Mouse (Mus musculus): Measurements from ENCODE around the gene Pax9. TPM values are rescaled to one million over a fixed set of nuclear protein-coding genes. Genes with fewer than 3 reads are reported as not detected.
A peak's percentile ranks its signal among the peaks of the same experiment; 100 is the strongest.

Pax9 gene
- polyA plus RNA-seq (2015; fragmentation: Nextera tagmentation; extraction: Ambion mirVana): 0.26 and 2.4 TPM in 2 replicates

DNA sequence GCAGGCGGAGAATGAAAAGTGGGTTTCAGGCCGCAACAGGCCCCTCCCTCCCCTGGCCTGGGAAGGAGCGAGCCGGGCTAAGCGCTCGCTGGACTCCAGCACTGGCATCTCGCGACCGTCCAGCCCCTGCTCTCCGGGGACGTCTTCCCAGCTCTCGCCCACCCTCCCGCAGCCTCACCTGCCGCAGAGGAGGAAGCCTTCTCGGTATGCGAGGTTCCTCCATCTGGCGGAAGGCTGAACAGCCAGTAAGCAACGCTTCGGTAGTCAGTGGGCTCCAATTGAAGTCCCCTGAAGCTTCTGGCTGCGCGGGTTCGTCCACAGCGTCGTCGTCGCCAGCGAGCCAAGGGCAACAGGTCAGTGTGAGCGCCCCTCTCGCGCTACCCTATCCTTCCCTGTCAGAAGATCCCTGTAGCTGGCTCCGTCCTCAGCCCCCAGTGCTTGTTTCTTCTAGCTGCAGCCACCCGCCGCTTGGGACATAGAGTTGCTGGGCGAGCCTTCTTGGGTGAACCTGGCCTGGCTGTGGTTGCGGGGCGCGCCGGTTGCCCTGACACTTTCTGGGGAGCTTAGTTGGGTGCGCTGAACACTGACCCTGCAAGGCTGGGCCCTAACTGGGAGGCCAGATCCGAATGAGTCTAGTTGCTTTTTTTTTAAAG, at the start of gene Pax9:
Gene Pax9, plus strand, starts transcription at position 341 of the 653 bp plus-strand sequence.
- H3K4me2 ChIP-seq: peak within 1 kb of the TSS; percentile 52
- H3K27ac ChIP-seq: no peak within 1 kb of the TSS
- WGBS: under 1% methylated on average over 40 of the region's 40 CpGs
- H3K9me3 ChIP-seq (replicated peaks): no peaks in the 10 kb centered on the region
- H3K4me1 ChIP-seq (replicated peaks): peaks cover 40% of the 10 kb centered on the region
- no peak for ATAC-seq (replicated peaks; ENCODE audit: insufficient number of reproducible peaks, insufficient read depth, low FRiP score, low read depth)
- H3K36me3 ChIP-seq: no peaks in the 10 kb centered on the region
- peaks cover 98% of the 10 kb centered on the region for H3K27me3 ChIP-seq
- peak within 1 kb of the TSS; percentile 36 for H3K4me3 ChIP-seq
- H3K9ac ChIP-seq: no peak within 1 kb of the TSS

DNA sequence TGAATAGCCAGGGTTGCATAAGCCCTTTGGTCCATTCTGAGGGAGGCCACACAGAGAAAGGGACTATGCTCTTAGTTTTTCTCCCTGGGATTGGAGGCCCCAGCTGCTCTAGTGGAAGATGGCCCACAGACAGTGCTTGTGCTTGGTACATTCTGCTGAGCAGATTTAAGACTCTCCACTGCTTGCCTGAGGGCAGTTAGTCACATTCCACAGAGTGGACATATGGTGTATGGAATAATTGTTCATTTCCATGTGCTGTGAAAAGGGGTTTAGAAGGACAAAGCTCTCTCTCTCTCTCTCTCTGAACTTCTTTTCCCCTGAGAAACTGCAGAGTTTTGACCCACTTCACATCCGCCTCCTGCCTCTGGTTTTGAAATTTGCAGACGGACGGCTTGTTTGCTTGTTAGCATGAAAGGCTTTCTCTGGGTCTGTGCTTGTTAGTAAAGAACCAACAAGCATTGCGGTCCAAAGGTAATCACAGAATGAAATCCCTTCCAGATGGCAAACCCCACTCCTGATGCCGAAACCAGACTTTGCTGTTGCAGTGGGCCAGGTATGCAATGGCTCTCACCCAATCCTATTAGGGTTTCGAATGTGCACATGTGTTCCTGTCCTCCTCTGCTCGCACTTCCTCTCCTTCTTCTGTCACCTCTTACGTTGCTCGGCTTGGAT, 22.0 kb upstream of the Pax9 start:
- no peak overlapping the region for H3K4me3 ChIP-seq
- H3K27ac ChIP-seq: no peak overlapping the region
- no peak overlapping the region for H3K9ac ChIP-seq
- WGBS: 78% methylated on average over 9 of the region's 9 CpGs
- no peaks in the 10 kb centered on the region for H3K9me3 ChIP-seq (replicated peaks)
- H3K36me3 ChIP-seq: no peaks in the 10 kb centered on the region
- no peak for ATAC-seq (replicated peaks; ENCODE audit: insufficient number of reproducible peaks, insufficient read depth, low FRiP score, low read depth)
- H3K27me3 ChIP-seq: no peaks in the 10 kb centered on the region
- no peak overlapping the region for H3K4me2 ChIP-seq
- H3K4me1 ChIP-seq (replicated peaks): no peaks in the 10 kb centered on the region

DNA sequence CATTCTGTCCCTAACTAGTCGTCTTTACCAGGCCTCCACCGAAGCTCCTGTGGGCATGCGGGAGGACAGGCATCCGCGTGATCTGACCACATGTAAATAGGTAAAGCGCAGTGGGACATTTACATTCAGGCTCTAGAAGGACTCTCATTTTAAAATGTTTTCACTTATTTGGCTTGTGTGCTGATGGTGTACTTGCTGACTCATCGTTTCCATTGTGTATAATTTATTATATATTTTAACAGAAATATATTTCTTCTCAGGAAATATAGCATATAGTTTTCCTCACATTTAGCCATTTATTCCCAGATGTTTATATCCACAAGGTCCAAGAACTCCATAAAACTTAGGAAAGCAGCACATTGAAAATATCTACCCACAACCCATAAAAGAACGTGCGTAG, 20.8 kb upstream of the Pax9 start:
- H3K4me3 ChIP-seq: no peak overlapping the region
- no peak for ATAC-seq (replicated peaks; ENCODE audit: insufficient number of reproducible peaks, insufficient read depth, low FRiP score, low read depth)
- WGBS: 92% methylated on average over 9 of the region's 9 CpGs
- no peaks in the 10 kb centered on the region for H3K9me3 ChIP-seq (replicated peaks)
- no peaks in the 10 kb centered on the region for H3K4me1 ChIP-seq (replicated peaks)
- H3K36me3 ChIP-seq: no peaks in the 10 kb centered on the region
- no peak overlapping the region for H3K27ac ChIP-seq
- no peaks in the 10 kb centered on the region for H3K27me3 ChIP-seq
- no peak overlapping the region for H3K9ac ChIP-seq
- no peak overlapping the region for H3K4me2 ChIP-seq

DNA sequence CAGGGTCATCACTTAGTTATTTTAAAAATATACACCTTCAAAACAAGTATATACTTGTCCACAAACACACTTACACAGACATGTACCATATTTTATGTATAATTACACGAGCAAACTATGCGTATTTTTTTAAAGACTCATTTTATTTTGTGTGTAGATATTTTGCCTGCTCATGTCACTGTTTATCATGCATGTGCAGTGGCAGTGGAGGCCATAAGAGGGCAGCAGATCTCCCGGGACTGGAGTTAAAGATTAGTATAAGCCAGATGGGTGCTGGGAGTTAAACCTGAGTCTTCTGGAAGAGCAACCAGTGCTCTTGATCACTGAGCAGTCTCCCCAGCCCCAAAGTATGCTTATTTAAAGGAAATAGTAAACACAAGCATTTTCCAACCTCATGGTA, 16.8 kb upstream of the Pax9 start:
- Histone ChIP-seq H3K4me2 (no peak overlapping the region), H3K27ac (no peak overlapping the region), H3K36me3 (no peaks in the 10 kb centered on the region), H3K4me3 (no peak overlapping the region), H3K9me3 (replicated peaks) (no peaks in the 10 kb centered on the region), H3K4me1 (replicated peaks) (no peaks in the 10 kb centered on the region), H3K9ac (no peak overlapping the region), H3K27me3 (peaks cover 17% of the 10 kb centered on the region)
- no peak for ATAC-seq (replicated peaks; ENCODE audit: insufficient number of reproducible peaks, insufficient read depth, low FRiP score, low read depth)
- 27% methylated on average over 3 of the region's 3 CpGs for WGBS

DNA sequence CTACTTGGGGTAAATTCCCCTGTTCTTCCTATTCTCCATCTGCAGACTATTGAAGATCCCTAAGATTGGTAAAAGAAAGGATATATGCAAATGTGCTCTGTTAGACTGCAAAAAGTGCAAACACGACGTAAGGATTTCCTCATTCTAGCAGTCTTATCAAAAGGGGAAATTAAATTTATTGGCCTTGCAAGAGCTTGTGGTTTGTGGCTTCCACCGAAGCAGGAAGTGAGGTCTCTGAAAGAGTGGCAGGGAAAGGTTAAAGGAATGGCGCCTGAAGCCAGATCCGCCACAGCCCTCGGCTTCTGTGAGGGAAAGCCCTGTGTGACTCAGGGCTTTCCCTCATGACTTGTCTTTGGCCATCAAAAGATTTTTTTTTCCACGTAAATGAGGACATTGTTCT, 13.9 kb upstream of the Pax9 start:
- H3K4me2 ChIP-seq: no peak overlapping the region
- H3K27me3 ChIP-seq: peaks cover 46% of the 10 kb centered on the region
- no peak overlapping the region for H3K27ac ChIP-seq
- 50% methylated on average over 7 of the region's 7 CpGs for WGBS
- H3K9me3 ChIP-seq (replicated peaks): no peaks in the 10 kb centered on the region
- no peaks in the 10 kb centered on the region for H3K36me3 ChIP-seq
- no peak overlapping the region for H3K4me3 ChIP-seq
- no peak overlapping the region for H3K9ac ChIP-seq
- H3K4me1 ChIP-seq (replicated peaks): peaks cover 7% of the 10 kb centered on the region
- no peak for ATAC-seq (replicated peaks; ENCODE audit: insufficient number of reproducible peaks, insufficient read depth, low FRiP score, low read depth)

DNA sequence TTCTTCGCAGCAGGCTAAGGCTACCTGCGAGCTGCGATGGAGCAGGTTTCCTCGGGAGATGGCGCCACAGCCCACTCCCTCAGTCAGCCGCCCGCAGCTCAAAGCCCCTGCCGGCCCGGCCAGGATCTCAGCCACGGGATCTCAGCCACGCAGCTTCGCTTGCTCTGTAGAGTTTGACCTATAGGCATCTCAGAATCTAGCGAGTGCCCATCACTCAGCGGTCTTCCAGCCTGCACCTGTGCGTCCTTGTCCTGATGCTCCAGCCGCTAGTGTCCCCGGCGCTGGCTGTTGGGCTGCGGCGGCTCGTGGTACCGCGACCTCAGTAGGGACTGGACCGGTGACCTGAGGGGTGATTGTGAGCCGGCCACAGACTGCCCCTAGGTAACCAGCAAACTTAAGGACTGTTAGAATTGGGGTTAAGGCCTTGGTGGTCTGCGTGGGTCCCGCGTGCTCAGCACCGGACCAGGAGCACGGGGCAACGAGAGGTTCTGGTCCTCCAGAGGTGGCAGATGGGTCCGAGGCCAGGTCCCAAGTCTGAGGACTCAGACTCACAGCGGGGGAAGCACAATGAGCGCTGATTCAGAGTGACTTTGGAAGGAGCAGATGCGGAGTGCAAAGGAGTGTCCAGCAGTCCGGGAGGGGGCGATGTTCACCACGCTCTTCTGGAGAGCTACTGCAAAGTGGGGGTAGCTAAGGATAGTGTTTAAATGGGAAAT, 10.3 kb upstream of the Pax9 start:
- Histone ChIP-seq H3K27me3 (peaks cover 82% of the 10 kb centered on the region), H3K4me1 (replicated peaks) (peaks cover 7% of the 10 kb centered on the region), H3K9me3 (replicated peaks) (no peaks in the 10 kb centered on the region), H3K9ac (no peak overlapping the region), H3K27ac (no peak overlapping the region), H3K36me3 (no peaks in the 10 kb centered on the region), H3K4me3 (peak overlapping the region; percentile 38), H3K4me2 (peak overlapping the region; percentile 67)
- WGBS: 1% methylated on average over 38 of the region's 38 CpGs
- ATAC-seq (replicated peaks; ENCODE audit: insufficient number of reproducible peaks, insufficient read depth, low FRiP score, low read depth): no peak; the same call in none of the 2 replicates

DNA sequence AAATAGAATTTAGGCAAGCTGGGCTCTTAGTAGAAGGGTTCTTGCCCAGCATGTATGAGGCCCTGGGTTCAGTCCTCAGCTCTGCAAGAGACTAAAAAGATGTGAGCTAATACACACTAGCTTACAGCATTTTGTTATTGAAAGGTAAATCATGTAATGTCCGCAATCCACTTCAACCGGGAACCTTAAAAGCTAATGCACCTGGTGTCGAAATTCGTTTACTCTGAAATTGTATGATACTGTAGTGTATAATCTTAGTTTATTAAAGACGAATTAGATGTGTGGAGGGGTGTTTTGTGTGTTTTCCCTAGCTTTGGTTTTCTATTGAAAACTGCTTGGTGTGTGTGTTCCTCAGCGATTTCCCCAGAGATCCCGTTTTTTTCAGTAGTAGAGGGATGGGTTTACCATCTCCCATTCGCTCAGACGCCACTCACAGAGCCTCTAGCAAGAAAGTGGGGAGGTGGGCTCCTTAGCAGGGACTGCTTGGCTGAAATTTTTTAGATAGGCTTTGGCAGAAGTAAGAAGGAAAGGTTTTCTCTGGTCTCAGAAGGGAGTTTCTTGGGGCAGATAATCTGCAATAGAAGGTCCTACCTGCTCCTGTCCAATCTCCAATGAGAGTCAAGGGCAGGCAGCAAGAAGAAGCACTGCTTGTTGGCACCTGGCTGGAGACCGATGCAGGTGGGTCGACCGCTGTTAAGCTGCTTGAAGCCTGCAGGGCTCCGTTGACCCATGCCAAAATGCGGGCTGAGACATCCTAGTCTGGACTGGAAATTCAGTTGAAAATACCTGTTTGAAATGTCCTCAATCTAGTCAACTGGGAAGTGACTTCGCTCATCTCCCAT, 3.7 kb upstream of the Pax9 start:
- H3K4me3 ChIP-seq: no peak overlapping the region
- no peaks in the 10 kb centered on the region for H3K36me3 ChIP-seq
- H3K27ac ChIP-seq: no peak overlapping the region
- no peak overlapping the region for H3K4me2 ChIP-seq
- peaks cover 21% of the 10 kb centered on the region for H3K4me1 ChIP-seq (replicated peaks)
- no peak for ATAC-seq (replicated peaks; ENCODE audit: insufficient number of reproducible peaks, insufficient read depth, low FRiP score, low read depth)
- H3K9me3 ChIP-seq (replicated peaks): no peaks in the 10 kb centered on the region
- H3K9ac ChIP-seq: no peak overlapping the region
- 6% methylated on average over 15 of the region's 15 CpGs for WGBS
- H3K27me3 ChIP-seq: peaks cover 97% of the 10 kb centered on the region

DNA sequence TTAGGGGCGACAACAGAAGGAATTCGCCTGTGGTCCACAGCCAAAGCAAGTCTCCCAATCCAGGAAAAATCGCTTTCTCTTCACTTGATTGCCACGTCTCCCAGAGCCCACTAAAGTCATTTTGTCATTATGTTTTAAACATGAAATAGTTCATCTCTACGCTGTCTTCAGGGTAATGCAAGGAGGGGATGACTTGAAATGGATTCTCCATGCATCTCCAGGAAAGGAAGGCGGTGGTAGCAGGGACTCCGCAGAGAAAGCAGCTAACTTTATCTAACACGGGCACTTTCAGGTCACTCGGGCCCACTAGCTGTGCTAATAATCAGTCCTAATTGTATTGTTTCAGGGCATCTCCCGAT, 3.1 kb upstream of the Pax9 start:
- no peak for ATAC-seq (replicated peaks; ENCODE audit: insufficient number of reproducible peaks, insufficient read depth, low FRiP score, low read depth)
- Histone ChIP-seq H3K27ac (no peak overlapping the region), H3K27me3 (peaks cover 97% of the 10 kb centered on the region), H3K4me3 (no peak overlapping the region), H3K36me3 (no peaks in the 10 kb centered on the region), H3K9me3 (replicated peaks) (no peaks in the 10 kb centered on the region), H3K4me1 (replicated peaks) (peaks cover 21% of the 10 kb centered on the region), H3K4me2 (no peak overlapping the region), H3K9ac (no peak overlapping the region)
- WGBS: 7% methylated on average over 10 of the region's 10 CpGs

DNA sequence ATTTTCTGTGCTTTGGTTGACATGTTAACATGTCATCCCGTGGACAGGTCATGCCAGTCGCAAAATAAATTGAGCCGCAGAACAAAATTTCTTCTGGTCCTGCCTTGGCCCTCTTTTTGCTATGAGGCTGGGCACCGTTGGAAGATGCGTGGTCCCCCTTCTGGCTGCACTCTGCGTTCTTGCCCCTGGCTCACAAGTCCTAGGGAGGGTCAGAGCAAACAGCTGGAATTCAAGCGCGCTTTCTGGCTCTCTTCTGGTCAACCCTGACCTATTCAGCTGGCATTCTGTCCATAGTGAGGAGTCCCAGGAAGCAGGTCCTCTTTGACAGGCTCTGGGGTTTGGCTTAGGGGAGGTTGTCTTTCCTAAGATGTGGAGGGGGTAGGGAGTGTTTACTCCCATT, 2.6 kb upstream of the Pax9 start:
- ATAC-seq (replicated peaks; ENCODE audit: insufficient number of reproducible peaks, insufficient read depth, low FRiP score, low read depth): no peak
- H3K27me3 ChIP-seq: peaks cover 97% of the 10 kb centered on the region
- H3K36me3 ChIP-seq: no peaks in the 10 kb centered on the region
- H3K4me1 ChIP-seq (replicated peaks): peaks cover 21% of the 10 kb centered on the region
- no peak overlapping the region for H3K9ac ChIP-seq
- no peak overlapping the region for H3K4me2 ChIP-seq
- H3K4me3 ChIP-seq: no peak overlapping the region
- WGBS: 8% methylated on average over 8 of the region's 8 CpGs
- H3K27ac ChIP-seq: no peak overlapping the region
- H3K9me3 ChIP-seq (replicated peaks): no peaks in the 10 kb centered on the region

DNA sequence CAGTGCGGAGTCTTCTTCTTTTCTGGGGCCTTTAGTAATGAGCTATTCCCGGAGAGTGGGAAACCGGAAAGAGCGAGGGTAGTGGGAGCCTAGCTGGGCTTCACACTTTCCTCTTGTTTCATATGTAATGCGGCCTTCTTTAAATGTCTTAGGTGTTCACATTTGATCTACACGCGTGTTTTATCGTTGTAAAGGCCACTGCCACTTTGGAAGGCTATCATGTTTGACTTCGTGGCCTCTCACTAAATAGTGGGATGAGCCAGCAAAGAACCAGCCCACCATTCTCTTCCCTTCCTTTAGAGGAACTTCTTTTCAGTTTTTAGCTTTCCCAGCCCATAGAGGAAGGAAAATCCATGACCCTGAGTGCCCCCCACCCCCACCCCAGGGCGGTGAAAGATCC, 2.2 kb upstream of the Pax9 start:
- Histone ChIP-seq H3K4me2 (no peak overlapping the region), H3K9me3 (replicated peaks) (no peaks in the 10 kb centered on the region), H3K27me3 (peaks cover 97% of the 10 kb centered on the region), H3K27ac (no peak overlapping the region), H3K36me3 (no peaks in the 10 kb centered on the region), H3K4me1 (replicated peaks) (peaks cover 21% of the 10 kb centered on the region), H3K9ac (no peak overlapping the region), H3K4me3 (no peak overlapping the region)
- no peak for ATAC-seq (replicated peaks; ENCODE audit: insufficient number of reproducible peaks, insufficient read depth, low FRiP score, low read depth)
- 2% methylated on average over 10 of the region's 10 CpGs for WGBS

DNA sequence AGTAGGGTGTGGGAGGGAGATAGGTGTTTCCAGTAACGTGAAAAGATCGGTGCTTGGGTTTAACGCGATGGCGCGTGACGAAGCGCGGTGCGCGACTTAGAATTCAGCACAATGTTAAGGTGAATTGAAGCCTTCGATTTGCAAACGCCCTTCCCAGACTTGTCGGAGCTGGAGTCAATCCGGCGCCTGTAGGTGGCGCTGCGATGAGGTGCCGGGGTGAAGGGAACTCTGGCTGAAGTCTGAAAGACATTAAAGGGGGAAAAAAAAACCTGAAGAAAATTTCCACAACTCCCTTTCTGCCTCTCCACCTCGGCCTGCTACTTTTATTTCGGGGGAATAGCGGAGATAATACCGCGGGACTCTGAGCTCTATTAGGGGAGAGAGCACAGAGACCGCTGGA, 1.8 kb upstream of the Pax9 start:
- no peaks in the 10 kb centered on the region for H3K9me3 ChIP-seq (replicated peaks)

More for the DNA sequence above, 1.8 kb upstream of the Pax9 start:
- Histone ChIP-seq H3K27me3 (peaks cover 98% of the 10 kb centered on the region), H3K4me2 (0 out of 2 replicates have a peak overlapping the region, but pooled peaks have one; percentile 2), H3K36me3 (no peaks in the 10 kb centered on the region), H3K9ac (no peak overlapping the region), H3K4me1 (replicated peaks) (peaks cover 22% of the 10 kb centered on the region), H3K27ac (no peak overlapping the region), H3K4me3 (no peak overlapping the region)
- WGBS: under 1% methylated on average over 25 of the region's 25 CpGs
- no peak for ATAC-seq (replicated peaks; ENCODE audit: insufficient number of reproducible peaks, insufficient read depth, low FRiP score, low read depth)
